Mouse (Mus musculus): ENCODE measurements around the gene Epha3. TPM values are rescaled to one million over a fixed set of nuclear protein-coding genes. Genes with fewer than 3 reads are reported as not detected.

Epha3 gene
- total RNA-seq (2022): under 1 TPM; 0.05 to 0.35 (median 0.14) TPM

DNA sequence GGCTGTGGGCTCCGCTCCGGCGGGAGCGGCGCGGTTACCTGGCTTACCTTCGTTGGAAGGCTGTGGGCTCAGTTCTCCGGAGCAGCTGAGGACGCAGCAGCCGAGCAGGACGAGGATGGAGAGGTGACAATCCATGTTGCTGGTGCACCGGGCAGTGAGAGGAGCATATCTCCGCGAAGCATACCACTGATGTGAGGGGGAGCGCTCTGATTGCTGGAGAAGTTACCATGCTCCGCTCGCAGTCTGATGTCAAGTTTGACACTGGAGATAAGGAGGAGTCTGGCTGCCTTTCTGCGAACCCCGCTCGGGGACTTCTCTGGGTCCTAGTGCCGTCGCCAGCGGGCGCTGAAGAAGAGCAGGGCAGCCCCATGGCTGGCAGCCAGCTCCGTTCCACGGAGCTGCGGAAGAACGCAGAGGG is at the start of gene Epha3:
Gene Epha3, minus strand, starts transcription at position 263 of the 418 bp plus-strand sequence.
- peak; percentile 26 to 29 for DNase-seq (ENCODE audit: low spot score in 2 of 2)

DNA sequence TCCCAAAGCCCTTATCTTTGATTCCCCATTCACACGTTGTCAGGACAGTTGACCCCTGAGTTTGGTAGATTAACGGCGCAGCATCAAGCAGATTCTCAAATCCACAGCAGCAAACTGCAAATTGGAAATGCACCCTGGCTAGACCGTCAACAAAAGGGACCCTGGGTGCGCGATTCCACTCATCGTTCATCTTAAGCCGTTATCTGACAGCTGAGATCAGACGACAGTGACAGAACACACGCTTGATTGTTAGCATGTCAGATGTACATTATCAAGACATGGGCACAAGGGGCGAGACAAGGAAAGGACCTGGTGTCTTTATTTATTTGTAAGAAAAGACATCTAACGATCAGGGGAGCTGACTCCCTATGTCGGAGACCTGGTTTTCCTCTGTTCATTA is 39.5 kb upstream of the Epha3 start:
- DNase-seq (ENCODE audit: low spot score in 2 of 2): no peak

DNA sequence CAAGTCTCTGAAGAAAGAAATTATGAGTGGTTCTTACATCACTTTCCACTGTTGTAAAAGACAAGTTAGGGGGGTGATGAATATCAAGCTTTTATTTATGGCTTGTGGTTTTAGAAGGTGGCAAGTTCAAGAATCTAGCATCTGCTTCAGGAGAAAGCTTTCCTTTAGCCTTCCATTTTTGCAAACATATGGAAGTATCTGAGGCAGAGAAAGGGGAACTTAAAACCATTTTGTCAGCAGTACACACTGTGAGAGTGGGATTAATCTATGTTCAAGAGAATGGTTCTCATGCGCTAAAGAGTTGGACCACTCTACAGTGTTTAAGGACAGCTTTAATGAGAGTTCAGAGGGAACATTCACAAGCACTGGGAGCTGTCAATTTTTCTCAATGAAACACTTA is 17.2 kb upstream of the Epha3 start:
- no peak for DNase-seq (ENCODE audit: low spot score in 2 of 2)

DNA sequence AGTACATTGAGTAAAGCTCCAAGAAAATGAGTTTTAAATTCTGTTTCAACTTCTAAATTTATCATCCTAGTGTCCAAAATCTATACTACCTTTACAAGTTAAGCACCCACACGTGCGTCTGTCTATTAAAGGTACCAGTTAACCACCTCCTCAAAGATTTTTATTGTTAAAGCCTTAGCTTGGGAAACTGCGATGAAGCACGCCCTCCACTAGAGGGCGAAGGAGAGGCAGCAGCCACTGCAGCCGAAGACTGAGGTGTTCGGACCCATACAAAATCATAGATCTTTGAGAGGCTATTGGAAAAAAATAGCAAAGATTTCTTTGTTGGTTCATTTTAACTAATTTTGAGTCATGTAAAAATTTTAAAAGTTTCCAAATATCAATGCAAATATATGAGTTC is 8.3 kb upstream of the Epha3 start:
- DNase-seq (ENCODE audit: low spot score in 2 of 2): no peak

DNA sequence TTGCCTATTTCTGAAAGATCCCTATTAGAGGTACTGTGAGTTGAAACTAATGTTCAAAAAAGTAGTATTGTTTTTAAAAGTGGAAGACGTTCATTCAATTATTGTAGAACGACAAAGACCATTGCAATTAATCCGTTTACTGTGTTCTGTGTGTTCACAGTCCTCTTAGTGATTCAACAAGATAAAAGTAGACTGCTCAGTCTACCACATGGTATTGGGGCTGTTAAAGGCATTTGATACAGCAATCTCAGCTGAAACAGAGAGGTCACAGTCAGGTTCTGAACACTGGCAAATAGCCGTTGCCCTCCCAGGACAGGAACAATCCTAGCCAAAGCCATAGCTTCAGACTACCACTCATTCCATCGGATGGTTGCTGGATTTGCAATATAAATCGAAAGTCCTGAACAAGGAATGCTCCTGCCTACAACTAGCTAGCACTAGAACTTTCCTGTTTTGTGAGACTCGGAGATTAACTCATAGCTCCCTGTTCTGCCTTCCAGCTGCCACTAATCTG is 545 bp upstream of the Epha3 start:
- DNase-seq (ENCODE audit: low spot score in 2 of 2): no peak

DNA sequence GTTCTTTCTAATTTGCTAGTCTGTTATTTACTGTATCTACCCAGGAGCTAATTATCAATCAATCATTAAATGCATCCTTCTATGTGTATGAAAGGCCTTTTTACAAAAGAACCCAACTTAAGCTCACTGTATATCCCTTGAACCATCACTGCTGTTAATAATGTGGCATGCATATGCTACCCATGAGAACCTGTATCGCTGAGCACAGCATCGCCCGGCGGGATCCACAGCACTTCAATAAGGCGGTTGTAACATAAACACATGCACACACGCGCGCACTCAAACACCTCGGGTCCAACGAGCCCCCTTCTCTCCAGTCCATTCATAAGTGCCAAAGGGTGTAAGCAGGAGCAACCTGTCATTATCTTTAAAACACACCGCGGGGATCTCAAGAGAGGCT is 794 bp downstream of the Epha3 start:
- no peak for DNase-seq (ENCODE audit: low spot score in 2 of 2)

DNA sequence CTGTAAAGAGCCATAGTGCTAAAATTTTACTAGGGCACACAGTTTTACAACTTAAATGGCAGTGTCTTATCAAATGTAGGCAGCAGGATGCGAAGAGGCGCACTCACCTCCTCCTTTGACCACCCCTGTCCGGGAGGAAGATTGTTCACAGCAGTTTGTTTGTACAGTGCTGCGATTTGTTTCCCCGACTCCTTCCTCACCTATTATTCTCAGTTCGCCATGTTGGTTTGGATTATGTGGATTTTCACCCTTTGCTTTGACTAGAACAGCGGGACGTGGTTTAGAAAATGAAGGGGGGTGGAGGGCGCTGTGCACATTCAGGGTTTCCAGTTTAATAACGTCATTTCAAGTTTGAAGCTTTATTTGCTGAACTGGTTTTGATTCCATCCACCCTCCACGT is 6.4 kb downstream of the Epha3 start:
- DNase-seq (ENCODE audit: low spot score in 2 of 2): no peak

DNA sequence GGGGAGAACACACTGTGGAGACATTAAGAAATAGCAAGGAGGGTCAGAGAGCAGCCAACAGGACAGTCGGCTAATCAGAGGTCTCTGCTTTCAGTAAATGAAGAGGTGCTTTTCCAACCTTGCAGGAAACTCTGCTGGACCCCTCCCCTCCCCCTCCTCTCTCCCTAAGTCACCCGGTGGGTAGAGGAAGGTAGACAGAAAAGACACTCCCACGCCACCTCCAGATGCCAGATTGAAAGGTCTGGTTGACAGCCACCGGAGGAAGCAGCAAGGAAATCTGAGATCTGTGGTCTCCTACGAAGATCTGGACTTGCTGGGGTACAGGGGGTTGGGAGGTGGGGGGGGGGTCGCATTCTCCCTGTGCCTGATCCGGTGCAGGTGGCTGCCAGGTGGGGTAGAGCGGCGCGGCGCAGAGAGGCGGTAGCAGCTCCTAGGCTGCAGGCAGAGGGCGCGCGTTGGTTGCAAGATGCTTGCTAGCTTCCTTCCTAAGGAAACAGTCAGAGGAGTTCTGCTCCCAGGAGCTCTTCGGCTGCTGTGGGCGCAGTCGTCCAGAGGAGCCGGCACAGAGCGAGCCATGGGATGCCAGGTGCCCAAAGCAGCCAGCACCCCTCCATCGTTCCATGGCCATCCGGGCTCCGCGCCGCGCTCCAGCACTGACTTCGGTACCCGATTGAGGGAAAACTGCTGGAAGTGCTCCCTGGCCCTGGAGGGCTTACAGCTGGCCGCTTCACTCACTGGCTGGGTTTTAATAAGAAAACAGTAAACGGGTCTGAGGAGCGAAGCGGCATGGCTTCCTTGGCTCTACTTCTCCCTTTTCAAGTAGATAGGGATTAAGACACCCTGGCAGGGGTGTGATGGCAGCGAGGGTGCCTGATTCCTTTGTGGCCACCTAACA is 7.1 kb downstream of the Epha3 start:
- DNase-seq (ENCODE audit: low spot score in 2 of 2): peak in 1 of 2 experiments; percentile 5

DNA sequence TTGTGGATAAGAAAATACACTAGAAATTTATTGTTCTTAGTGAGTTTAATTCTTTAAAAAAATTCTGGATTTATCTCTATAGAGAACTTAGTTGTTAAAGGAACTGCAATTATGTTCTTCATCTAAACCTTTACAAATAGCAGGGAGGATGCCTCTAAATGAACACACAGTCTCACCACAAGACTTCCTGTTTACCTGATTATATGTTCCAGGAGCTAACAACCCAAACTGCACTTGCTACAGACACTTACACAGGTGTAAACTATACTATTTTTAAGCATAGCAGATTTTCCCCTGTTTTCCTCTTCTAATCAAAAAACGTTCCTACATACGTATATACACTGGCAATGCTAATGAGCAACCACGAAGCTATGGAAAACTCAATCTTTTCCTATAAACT is 13.7 kb downstream of the Epha3 start:
- no peak for DNase-seq (ENCODE audit: low spot score in 2 of 2)

DNA sequence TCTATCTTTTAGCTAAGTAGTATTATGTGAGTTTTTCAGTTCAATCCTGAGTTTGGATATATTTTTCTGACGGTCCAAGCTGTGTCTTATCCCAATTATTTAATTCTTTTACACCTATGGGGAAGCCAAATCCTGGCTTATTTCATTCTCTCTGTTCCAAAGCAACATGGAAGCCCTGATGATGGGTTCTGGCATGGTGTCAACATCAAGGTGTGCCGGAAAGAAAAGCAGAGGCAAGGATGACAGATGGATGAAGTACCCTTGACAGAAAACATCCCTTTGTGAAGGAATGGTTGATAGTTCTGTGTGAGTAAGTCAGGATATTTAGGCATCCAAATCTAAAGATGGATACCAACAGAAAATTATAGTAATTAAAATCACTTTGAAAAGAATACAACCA is 21.1 kb downstream of the Epha3 start:
- no peak for DNase-seq (ENCODE audit: low spot score in 2 of 2)

DNA sequence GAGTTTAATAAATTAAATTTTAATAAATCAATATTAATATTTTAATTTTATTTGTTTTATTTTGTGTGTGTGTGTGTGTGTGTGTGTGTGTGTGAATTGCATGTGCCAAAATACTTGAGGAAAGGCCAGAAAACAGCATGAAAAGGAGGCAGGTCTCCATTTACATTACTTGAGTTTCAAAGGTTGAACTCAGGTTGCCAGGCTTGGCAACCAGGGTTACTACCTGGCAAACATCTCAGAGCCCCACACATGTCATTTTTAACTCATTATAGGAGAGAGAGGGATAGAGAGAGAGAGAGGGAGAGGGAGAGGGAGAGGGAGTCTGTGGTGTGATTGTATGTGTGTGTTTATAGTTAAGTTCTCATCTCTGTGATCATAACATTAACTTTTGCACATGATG is 26.5 kb downstream of the Epha3 start:
- no peak for DNase-seq (ENCODE audit: low spot score in 2 of 2)

DNA sequence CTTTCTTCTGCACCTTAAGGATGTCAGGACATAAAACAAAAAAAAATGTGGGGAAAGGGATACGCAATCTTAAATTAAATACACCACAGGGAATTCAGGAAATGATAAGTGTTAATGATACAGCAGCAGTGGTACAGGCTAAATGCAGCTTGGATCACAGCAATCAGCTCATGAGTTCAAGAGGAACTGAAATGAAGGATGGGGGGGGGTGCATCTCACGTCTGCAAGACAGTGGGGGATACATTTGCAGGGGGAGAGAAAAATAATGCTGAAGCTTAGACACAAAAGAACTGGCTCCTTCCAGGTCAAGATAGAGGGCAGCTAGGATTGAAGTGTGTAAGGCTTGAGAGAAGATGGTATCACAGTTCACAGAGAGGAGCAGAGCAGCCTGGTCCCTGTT is 42.8 kb downstream of the Epha3 start:
- no peak for DNase-seq (ENCODE audit: low spot score in 2 of 2)

DNA sequence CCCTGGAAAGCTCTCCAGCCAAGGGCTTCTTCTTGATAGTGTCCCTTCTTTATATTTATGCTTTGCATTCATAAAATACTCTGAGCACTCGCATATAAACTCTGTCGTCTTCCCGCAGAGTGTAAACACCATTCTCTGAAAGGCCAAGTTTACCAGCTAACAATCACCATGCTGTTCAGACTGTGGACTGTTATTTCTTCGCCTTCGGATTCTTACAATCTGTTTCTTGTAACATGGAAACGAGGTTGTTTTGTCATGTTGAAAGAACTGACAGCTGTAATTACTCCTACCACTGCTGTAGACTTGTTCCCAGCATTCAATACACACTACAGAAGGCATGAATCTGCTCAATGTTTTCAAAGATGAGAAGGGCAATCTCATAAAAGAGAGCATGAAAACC is 46.4 kb downstream of the Epha3 start:
- DNase-seq (ENCODE audit: low spot score in 2 of 2): no peak

DNA sequence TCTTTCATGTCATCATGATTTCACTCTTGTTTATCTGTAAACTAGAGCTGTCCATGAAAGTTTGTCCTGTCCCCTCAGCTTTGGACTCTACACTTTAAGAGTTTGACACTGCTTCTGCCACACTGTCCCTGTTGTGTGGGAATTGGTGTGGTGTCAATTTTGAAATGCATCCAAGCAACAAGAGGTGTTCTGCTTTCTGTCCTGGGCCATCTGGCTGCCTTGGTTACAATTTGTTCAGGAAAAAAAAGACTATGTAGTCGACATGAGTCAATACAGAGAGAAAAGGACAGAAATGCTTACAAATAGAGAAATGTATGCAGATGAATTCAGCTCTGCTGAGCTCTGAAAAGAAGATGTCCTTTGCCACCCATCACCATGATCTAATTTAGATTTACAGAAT is 47.3 kb downstream of the Epha3 start:
- no peak for DNase-seq (ENCODE audit: low spot score in 2 of 2)

DNA sequence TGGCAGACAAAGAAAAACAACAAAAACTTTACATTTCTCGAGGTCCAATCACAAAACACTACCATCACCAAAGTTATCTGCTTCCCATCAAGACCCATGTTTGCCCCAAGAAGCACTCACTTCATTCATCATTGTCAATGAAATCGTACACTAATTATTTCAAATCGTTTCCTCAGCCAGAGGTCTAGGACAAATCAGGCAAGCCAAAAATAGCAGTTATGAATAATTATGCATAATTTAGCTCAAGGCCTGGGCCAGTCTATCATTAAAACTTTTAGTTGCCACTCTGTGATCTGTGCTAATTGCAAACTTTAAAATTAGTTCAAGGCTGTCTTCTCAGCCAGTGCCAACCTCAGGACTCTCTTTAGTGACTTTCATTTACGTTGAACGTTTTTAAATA is 54.1 kb downstream of the Epha3 start:
- DNase-seq (ENCODE audit: low spot score in 2 of 2): no peak

DNA sequence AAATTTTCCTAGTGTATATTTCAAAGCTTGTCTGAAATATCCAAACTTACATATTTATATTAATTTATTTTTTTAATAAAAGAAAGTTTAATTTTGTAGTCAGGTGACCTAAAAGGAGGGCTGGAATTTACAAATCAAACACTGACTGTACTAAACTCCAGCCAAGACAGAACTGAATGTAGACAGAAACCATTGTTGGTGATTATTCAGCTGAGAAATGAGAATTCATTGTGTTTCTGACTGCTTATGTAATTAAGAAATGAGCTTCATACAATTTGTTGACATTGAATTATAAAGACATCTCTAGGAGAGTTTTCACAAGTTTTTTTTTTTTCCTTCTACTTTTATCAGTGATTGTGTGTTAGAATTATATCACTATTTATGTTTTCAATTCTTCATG is 55.0 kb downstream of the Epha3 start:
- DNase-seq (ENCODE audit: low spot score in 2 of 2): no peak

DNA sequence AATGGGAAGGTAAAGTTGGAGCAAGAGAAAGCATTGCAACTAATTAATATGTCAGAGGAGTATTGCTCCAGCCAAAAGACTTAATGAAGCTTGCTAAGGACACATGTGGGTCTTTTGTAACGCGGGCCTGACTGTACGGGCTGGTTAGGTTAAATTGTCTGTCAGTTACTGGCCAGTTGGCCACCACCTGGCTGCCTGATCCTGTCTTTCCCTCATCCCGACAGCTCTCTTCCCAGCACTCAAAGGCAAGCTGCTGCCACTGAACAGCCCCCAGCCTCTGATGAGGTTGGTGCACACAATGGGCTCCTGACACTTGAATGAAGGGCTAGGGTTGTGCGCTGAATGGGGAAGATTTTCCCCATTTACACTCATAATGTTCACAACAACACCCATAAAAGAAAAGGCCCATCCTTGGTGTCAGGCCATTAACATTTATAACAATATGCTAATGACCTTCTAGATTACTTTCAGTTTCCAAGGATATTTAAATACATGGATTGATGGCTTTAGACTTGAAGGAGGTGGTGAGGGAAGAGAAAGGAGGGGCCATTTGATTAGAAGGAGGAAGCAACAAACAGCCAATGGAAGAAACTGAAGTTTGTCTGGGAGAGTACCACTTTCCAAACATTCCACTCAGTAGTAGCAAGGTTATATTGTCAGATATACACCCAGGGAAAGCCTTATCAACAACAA is 57.4 kb downstream of the Epha3 start:
- DNase-seq (ENCODE audit: low spot score in 2 of 2): no peak

DNA sequence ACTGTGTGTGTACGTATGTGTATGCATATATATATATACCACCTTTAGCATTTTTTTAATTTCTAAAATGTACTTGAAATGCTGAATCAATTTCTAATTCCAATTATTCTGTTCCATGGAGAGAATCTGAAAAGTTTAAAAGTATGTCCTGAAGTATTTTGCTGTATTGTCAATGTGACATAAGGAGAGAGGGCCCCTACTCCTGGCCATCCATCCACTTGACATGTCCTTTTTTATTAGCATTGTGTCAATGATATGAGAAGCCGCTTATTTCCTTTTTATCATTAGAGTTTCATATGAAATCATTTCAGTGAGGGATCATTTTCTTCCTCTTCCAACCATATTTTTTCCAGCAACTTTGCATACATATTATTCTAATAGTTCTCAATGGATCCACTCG is 58.0 kb downstream of the Epha3 start:
- DNase-seq (ENCODE audit: low spot score in 2 of 2): no peak

DNA sequence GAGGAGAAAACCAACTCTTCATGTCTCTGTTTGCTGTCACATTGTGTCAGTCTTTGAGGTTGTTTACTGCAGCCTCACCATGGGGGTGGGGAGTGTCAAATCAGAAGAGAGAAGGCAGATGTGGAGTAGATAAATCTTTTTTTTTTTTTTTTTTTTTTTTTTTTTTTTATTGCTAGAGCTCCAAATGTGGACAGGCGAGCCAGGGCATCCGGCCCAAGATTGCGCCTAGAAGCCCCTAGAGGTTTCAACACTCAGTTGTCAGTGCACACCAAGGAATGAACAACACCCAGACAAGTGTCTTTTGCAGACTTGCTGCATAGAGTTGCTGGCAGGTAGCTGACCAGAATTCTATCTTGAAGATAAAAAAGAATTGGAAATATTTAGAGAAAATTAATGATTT is 62.5 kb downstream of the Epha3 start:
- DNase-seq (ENCODE audit: low spot score in 2 of 2): no peak

DNA sequence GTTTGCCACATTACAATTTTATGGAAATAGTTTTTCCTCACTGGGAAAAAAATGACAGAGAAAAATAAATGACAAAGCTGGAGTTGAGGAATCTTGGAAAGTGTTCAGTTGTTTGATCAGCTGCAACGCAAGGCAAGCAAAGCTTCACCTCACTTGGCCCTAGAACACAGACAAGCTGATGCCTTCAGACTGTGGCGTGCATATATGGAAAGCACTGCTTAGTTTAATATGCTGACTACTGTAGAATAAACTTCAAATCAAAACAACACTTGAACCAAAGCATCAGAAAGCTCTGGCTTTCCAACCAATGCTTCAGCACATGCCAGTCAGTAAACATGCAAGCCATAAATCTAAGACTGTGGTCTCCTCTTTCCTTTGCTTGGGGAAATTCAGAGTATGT is 65.6 kb downstream of the Epha3 start:
- DNase-seq (ENCODE audit: low spot score in 2 of 2): no peak

DNA sequence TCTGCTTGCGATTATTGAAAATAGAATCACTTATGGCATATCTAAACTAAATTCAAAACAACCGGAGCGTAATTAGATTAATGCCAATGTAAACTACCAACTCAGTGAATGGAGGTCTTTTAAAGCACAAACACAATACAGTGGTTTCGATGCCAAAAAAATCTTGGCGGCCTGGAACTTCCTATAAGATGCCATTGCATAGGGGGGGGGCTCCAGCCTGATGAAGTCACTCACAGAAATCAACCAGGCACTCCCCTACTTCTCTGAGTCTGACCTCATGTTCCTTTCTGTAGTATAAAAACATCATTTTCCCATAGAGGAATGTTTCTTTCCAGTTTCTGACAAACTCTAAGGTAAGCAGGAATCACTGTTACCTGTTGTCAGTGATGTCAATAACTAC is 69.7 kb downstream of the Epha3 start:
- no peak for DNase-seq (ENCODE audit: low spot score in 2 of 2)

DNA sequence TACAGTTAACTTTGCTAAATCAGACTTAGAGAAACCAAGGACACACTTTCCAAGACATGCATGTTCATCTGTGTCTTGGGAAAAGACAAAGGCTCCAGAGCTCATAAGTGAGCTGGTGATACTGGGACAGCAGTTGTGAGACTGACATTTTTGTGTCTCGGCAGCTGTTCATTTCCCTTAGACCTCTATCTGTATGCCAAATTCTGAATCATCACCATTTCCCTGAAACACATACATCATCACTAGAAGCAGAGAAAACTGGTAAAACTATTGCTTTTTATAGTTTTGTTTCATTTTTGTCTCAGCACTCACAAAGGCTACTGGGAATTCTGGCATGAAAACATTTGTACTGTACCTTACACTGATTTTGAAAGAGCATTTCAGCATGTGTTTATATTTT is 70.2 kb downstream of the Epha3 start:
- no peak for DNase-seq (ENCODE audit: low spot score in 2 of 2)

DNA sequence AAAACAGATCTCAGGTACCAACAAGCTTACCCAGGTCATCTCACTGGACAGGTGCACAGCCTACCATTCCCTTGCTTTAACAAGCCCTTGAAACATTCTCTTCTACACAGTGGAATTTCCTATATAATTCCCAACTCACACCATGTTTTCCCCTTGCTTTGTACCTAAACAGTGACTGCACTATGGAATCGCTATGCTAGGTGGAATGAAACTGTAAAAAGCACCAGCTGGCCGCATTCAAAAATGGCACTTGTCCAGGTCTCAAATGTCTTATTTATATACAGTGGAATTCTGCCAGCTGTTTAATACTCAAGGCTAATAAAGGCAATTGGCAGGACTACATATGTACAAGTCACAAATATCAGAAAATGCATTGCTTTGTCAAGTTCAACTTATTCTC is 71.9 kb downstream of the Epha3 start:
- no peak for DNase-seq (ENCODE audit: low spot score in 2 of 2)
